Mouse (Mus musculus) cerebellum, postnatal 4 days (tissue): ENCODE data around the gene Srp14.

Source experiments
- DNase-seq, 2 experiments: peaks; one replicate each; pipeline ENCODE4 v3.0.0; 2022; ENCODE audit warnings: low spot score in 2 of 2, mixed read lengths in 1 of 2

The Srp14 gene

DNA sequence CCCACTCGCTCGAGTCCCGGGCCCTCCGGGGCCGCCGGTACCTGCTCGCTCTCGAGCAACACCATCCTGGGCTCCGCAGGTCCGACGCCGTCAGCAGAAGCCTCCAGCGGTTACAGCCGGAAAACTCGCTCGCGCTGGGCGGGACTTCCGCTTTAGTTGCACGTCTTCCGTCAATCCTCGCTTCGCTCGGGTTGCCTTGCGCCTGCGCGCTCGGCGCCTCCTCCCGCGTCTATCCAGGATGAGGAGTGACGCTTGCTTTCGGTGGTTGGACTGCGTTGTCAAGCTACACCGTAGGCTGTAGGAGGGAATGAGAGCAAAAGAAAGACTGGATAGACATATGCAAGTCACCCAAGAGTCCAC, at the start of gene Srp14:
TSS of gene Srp14 (minus strand) at position 162 of the 360 bp plus-strand sequence.
- peak; percentile 75 to 89 for DNase-seq

GRCm38 (mm10) chr2:118526545-118526944, 47.0 kb upstream of the Srp14 start:
- no peak for DNase-seq

GRCm38 (mm10) chr2:118524811-118525210, 45.3 kb upstream of the Srp14 start:
- DNase-seq = no peak

DNA sequence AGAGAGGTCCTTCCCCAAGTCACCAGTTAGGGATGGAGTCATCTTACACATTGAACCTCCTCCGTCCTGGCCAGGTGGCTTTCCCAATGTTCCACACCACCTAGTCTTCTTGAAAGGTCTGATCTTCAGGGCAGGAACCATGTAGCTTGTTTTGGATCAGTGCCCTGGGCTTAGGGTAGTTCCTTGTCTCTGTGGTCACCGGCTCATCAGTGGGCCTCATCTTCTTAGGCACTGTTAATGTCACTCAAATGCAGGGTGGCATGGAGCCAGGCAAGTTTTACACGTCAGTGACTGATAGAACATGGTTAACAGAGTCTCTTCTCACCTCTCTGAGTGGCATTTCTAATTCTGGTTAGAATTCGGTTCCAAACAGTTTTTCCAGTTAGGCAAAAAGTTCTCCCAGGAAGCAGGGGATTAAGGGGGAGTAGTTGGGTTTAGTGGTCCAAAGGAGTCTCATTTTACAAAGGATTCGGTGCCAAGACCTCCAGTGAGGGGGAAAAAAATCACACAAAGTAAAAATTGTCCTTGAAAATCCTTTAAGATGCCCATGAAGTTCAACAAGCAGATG, 43.7 kb upstream of the Srp14 start:
- DNase-seq = no peak

GRCm38 (mm10) chr2:118522265-118522664, 42.8 kb upstream of the Srp14 start:
- DNase-seq = no peak

GRCm38 (mm10) chr2:118520042-118520933, 40.8 kb upstream of the Srp14 start:
- DNase-seq = no peak

DNA sequence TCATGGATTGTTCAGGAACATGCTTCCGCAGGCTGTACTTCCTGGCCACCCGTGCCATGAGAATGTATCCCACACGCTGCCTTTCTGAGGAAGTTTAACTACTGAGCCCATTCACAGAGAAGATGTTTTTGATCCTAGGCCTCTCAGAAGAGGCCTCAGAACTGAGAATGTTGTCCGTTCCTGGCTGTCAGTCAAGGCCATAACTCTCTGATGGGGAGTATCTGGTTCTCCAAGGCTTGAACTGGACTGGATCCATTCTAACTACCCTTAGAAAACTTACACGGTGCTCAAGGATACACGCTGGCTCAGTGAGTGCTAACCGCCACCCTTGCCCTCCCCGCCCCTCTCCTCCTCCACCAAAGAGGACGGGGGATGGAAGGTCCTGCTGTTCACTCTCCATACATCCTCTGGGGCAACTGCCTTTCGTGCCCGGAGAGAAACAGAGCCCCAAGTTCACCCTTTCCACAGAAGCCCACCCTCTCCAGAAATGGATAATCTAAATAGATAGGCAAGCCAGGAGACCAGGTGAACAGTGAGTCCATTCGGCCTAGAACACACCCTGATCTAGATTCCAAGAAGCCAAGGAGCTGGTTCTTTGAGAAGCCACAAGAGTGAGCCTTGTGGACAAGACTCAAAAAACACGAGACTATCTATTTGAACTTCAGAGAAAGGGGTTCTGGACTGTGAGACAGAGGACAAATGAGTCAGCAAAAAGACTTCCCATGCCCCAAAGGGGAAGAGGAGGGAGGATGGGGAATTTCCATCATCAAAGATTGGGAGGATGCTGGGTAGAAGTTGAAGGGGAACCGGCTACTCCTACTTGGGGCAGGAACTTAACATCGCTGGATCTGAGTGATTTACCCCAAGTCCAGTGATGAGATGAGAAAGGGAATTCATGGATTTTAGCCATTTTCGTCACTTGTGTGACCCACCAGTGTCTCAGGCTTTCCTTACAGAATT, 33.2 kb upstream of the Srp14 start:
- DNase-seq = no peak

GRCm38 (mm10) chr2:118511779-118512417, 32.4 kb upstream of the Srp14 start:
- DNase-seq = no peak

GRCm38 (mm10) chr2:118510447-118511310, 31.2 kb upstream of the Srp14 start:
- peak; percentile 89 to 97 for DNase-seq

DNA sequence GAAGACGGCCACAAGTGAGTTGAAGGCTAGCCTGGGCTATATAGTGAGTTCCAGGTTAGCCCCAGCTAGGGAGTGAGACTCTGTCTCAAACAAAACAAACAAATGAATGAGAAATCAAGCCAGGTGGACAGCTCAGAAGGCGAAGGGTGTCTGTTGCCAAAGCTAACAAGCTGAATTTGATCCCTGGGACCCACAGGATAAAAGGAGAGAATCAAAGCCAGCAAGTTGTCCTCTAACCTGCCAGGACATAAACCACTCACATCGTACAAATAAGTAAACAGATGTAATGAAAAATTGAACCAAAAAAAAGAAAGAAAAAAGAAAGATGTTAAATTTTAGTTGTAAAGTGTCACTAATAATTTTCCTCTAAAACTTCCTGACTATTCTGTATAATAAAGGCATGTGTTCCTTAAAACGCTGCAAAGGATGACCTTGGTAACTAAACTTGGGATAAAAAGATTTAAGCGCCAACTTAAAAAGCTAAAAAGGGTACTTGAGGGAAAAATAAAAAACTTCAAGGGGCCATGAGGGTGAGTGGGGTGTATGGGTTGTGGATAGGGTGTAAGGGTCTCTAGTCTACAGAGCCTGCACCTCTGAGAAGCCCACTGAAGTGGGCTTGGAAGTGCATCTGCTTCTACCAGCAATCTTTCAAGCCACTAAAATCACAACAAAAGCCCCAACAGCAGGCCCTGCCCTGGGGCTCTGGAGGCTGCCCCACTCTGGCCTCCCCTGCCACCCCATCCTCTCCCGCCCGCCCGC, 30.4 kb upstream of the Srp14 start:
- DNase-seq = no peak

- DNase-seq = no peak
Measured at GRCm38 (mm10) chr2:118507126-118507525, 27.6 kb upstream of the Srp14 start.

- no peak for DNase-seq
Measured at GRCm38 (mm10) chr2:118500191-118500590, 20.7 kb upstream of the Srp14 start.

GRCm38 (mm10) chr2:118499135-118499961, 19.8 kb upstream of the Srp14 start:
- DNase-seq = no peak

DNA sequence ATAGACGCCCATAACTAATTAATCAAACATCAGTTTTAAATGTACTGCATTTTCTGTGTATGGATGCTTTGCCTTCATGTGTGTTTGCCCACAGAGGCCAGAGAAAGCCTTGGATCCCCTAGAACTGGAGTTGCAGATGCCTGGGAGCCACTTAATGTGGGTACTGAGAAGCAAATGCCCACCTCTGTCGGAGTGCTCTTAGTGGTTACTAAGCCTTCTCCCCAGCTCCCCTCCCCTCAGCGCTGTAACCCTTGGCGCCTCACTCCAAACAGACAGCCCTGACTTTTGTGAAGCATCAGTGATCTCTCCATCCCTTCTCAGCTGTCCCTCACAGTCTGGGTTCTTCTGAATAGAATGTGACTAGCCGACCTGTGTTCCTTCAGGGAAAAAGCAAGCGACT, 19.0 kb upstream of the Srp14 start:
- no peak for DNase-seq

- no peak for DNase-seq
Measured at GRCm38 (mm10) chr2:118497890-118498289, 18.4 kb upstream of the Srp14 start.

- DNase-seq = no peak
Measured at GRCm38 (mm10) chr2:118495024-118495423, 15.5 kb upstream of the Srp14 start.

DNA sequence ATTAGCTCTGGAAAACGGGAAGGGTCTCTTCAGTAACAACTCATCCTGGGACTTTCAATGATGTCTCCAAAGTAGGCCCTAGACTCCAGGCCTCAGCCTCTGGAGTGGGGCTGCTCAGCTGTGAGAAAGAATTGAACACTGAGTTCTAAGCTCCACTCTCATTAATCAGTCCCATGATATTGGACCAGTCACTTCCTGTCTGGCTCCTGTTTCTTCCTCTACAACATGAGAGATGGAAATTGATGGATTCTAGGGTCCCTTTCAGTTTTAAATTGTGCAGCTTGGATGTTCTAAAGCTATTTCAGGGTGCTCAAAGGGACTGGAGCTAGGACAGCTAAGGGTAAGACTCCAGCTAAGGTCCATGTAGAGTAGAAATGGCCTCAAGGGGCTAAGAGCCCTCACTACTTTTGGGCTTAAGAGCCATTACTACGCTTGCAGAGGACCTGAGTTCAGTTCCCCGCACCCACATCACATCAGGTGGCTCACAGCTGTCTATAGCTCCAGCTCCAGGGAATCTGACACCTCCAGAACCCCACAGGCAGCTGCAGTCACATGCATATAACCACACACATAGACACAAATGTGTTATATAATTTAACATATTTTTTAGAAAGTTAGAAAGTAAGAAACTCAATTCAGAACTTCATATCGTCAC, 12.4 kb upstream of the Srp14 start:
- DNase-seq = no peak

DNA sequence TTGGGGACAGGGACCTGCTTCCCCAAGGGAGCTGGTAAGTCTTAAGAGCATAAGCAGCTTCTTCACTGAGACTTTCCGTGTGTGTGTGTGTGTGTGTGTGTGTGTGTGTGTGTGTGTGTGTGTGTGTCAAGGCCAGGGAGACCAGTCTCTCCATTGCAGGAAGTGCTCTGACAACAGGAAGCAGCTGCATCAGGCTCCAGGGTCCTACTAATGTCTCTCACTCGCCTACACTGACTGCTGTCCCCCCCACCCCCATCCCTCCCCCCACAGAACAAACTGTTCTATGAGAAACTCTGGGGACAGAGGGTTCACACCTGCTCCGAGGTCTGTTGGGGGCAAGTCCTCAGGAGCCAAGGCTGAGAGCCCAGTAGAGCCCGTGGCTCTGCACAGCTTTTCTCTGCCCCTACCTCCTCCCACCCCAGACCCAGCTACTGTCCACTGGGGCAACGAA, 11.8 kb upstream of the Srp14 start:
- no peak for DNase-seq
